In genomic region chr4:95530757-95531156, GRCm38 (mm10) we compare ENCODE assay signal across 15 mouse cellular contexts. TPM values are rescaled to one million over a fixed set of nuclear protein-coding genes. Genes with fewer than 3 reads are reported as not detected.
DNase-seq lines count a peak whose midpoint lies in the region; ATAC-seq and TF ChIP-seq lines count a peak whose summit lies in the region.
"Had no signal": no experiment of that assay in that cellular context is flagged by ENCODE, and none has a peak within 500 bp of the region (broad histone marks: within the 10 kb centered on the region; RNA-seq: fewer than 3 reads in every experiment).

No protein-coding gene starts in this region.

- ATAC-seq in CD4-positive, CD25-positive, alpha-beta regulatory T cell, adult 4 months = no peak
- ATAC-seq: midbrain, embryonic 16.5 days had no signal

- no peak overlapping the region for H3K4me3 ChIP-seq in layer of hippocampus, adult 2 months
- H3K4me3 ChIP-seq: embryonic facial prominence, embryonic 12.5 days; neural tube, embryonic 13.5 days had no signal

- no peak overlapping the region for H3K27ac ChIP-seq in layer of hippocampus, adult 2 months
- H3K27ac ChIP-seq: embryonic facial prominence, embryonic 12.5 days; neural tube, embryonic 13.5 days had no signal

- DNase-seq in CD4-positive, CD25-positive, alpha-beta regulatory T cell, adult 2 months (ENCODE audit: low read depth, low spot score) = peak; percentile 34
- no peak for DNase-seq in layer of hippocampus, adult 2 months (ENCODE audit: low spot score in 2 of 2)
- DNase-seq in layer of hippocampus, adult 9-10 months (ENCODE audit: low spot score) = no peak
- DNase-seq in thymus, postnatal 4 days = peak; percentile 11
- no peak for DNase-seq in thymus, postnatal 25 days
- DNase-seq in urinary bladder, adult 18-20 months (ENCODE audit: low spot score in 2 of 2) = no peak
- no peak for DNase-seq in Muller cell, postnatal 12 days (ENCODE audit: inconsistent ontology term)
- DNase-seq: adrenal gland, postnatal 36 days; cerebellum, postnatal 14 days; kidney, adult 11 months; kidney, postnatal 25 days had no signal

- TF ChIP-seq CTCF in layer of hippocampus, adult 2 months (conservative IDR thresholded peaks at IDR 0.05) = peak; percentile 65

RNA-seq across cellular contexts. Expression of gene Fggy, which starts 26.6 kb away (rescaled TPM):
- 1 to 10 TPM; 5.4 to 6.3 TPM for polyA plus RNA-seq in CD4-positive, CD25-positive, alpha-beta regulatory T cell, adult 4 months (2017; shearing (Covaris generic))
- 10 to 100 TPM in 1 of 2 experiments, 1 to 10 TPM in 1; 9.4 to 16.9 TPM for total RNA-seq in layer of hippocampus, adult 2 months (2021)

Comparison
In these comparisons a context has a peak if more than half of its experiments do, and no peak if none do; other contexts are left out.
1. DNase-seq: peak in CD4-positive, CD25-positive, alpha-beta regulatory T cell, adult 2 months (single experiment) and thymus, postnatal 4 days (single experiment); none in layer of hippocampus, adult 2 months (0 of 2), layer of hippocampus, adult 9-10 months (single experiment), thymus, postnatal 25 days (single experiment), urinary bladder, adult 18-20 months (0 of 2) and Muller cell, postnatal 12 days (single experiment).